Mouse (Mus musculus): ENCODE measurements around the gene Phactr2. TPM values are rescaled to one million over a fixed set of nuclear protein-coding genes. Genes with fewer than 3 reads are reported as not detected.

The Phactr2 gene
- total and polyA plus RNA-seq, 3 experiments = 0.08 to 0.49 (median 0.31) TPM

- in situ Hi-C loops (cut with MboI; ENCODE audit: low pct_ligation_motif_present, low pct_unique_long_range_greater_than_20kb, low sequenced_read_pairs) = no loop called here
- DNase-seq (ENCODE audit: extremely low read depth) = no peak
- no peaks in the 10 kb centered on the region for H3K9me3 ChIP-seq (replicated peaks; ENCODE audit: low read length)
- H3K4me3 ChIP-seq (replicated peaks in 1 of 3; ENCODE audit: low read depth in 2 of 3, low read length in 2 of 3, poor library complexity in 1 of 3) = no peak overlapping the region
- dilution Hi-C loops (cut with MboI; ENCODE audit: extremely low pct_ligation_motif_present, extremely low pct_unique_long_range_greater_than_20kb, low sequenced_read_pairs) = no loop called here
- TF ChIP-seq ETS1 (conservative IDR thresholded peaks at IDR 0.05; ENCODE audit: low read depth, low read length) (no peak), NRF1 (IDR thresholded peaks at IDR 0.05; ENCODE audit: low read depth, low read length) (no peak), MEF2A (IDR thresholded peaks at IDR 0.05; ENCODE audit: borderline replicate concordance, low read depth, low read length) (no peak), USF1 (IDR thresholded peaks at IDR 0.05; ENCODE audit: low read depth, low read length) (no peak), TCF12 (IDR thresholded peaks at IDR 0.05; ENCODE audit: low read depth, low read length) (no peak), MXI1 (IDR thresholded peaks at IDR 0.05; ENCODE audit: low read depth, low read length) (no peak), TBP (conservative IDR thresholded peaks at IDR 0.05; ENCODE audit: low read depth, low read length) (no peak), ZC3H11A (IDR thresholded peaks at IDR 0.05; ENCODE audit: low read depth, low read length) (no peak), ZNF384 (IDR thresholded peaks at IDR 0.05; ENCODE audit: low read depth, low read length) (no peak), BHLHE40 (IDR thresholded peaks at IDR 0.05; ENCODE audit: low read depth, low read length) (no peak), JUND (conservative IDR thresholded peaks at IDR 0.05; ENCODE audit: low read depth, low read length) (no peak), POLR2A (IDR thresholded peaks at IDR 0.05; ENCODE audit: low read depth, low read length) (no peak), RCOR1 (conservative IDR thresholded peaks at IDR 0.05; ENCODE audit: low read depth, low read length) (no peak), GABPA (IDR thresholded peaks at IDR 0.05; ENCODE audit: insufficient replicate concordance, low read depth, low read length) (no peak), MYC (IDR thresholded peaks at IDR 0.05; ENCODE audit: low read depth, low read length) (no peak), IRF4 (IDR thresholded peaks at IDR 0.05; ENCODE audit: low read depth, low read length) (no peak), RAD21 (IDR thresholded peaks at IDR 0.05; ENCODE audit: low read depth, low read length) (no peak), MAZ (IDR thresholded peaks at IDR 0.05; ENCODE audit: low read depth, low read length) (no peak), POLR2AphosphoS2 (IDR thresholded peaks at IDR 0.05; ENCODE audit: low read depth, low read length) (no peak), PAX5 (IDR thresholded peaks at IDR 0.05; ENCODE audit: low read length) (no peak)
- H3K4me1 ChIP-seq (ENCODE audit: control insufficient read depth in 1 of 2, insufficient read depth in 2 of 2) = no peaks in the 10 kb centered on the region
- H3K79me2 ChIP-seq (replicated peaks; ENCODE audit: control insufficient read depth, extremely low read depth, insufficient read depth, poor library complexity, severe bottlenecking) = no peaks in the 10 kb centered on the region
- H3K27me3 ChIP-seq (replicated peaks) = no peaks in the 10 kb centered on the region
- no peak overlapping the region for H3K4me2 ChIP-seq (ENCODE audit: insufficient read depth, low read depth, poor library complexity, severe bottlenecking)
- no peak overlapping the region for H3K9ac ChIP-seq (ENCODE audit: insufficient read depth, low read depth)
- H3K27ac ChIP-seq (ENCODE audit: insufficient read depth, low read depth) = no peak overlapping the region
- no peaks in the 10 kb centered on the region for H3K36me3 ChIP-seq (replicated peaks in 1 of 2; ENCODE audit: control insufficient read depth in 1 of 2, insufficient read depth in 1 of 2, low read length in 1 of 2)
Measured at GRCm38 (mm10) chr10:13283441-13283840, 190.8 kb downstream of the Phactr2 start.

- no peak for TF ChIP-seq TBP (conservative IDR thresholded peaks at IDR 0.05; ENCODE audit: low read depth, low read length)
- no peak for TF ChIP-seq ZNF384 (IDR thresholded peaks at IDR 0.05; ENCODE audit: low read depth, low read length)
- TF ChIP-seq USF2 (conservative IDR thresholded peaks at IDR 0.05; ENCODE audit: low read depth, low read length) = no peak
- TF ChIP-seq ZC3H11A (IDR thresholded peaks at IDR 0.05; ENCODE audit: low read depth, low read length) = no peak
- no peak for TF ChIP-seq NELFE (IDR thresholded peaks at IDR 0.05; ENCODE audit: low read depth, low read length)
- TF ChIP-seq MAFK (IDR thresholded peaks at IDR 0.05; ENCODE audit: insufficient replicate concordance, low read length) = no peak
- TF ChIP-seq TCF12 (IDR thresholded peaks at IDR 0.05; ENCODE audit: low read depth, low read length) = no peak
- TF ChIP-seq PAX5 (IDR thresholded peaks at IDR 0.05; ENCODE audit: low read length) = no peak
- no peak for TF ChIP-seq EP300 (IDR thresholded peaks at IDR 0.05; ENCODE audit: low read length)
- TF ChIP-seq CHD1 (IDR thresholded peaks at IDR 0.05; ENCODE audit: low read depth, low read length) = no peak
- no peak for TF ChIP-seq RAD21 (IDR thresholded peaks at IDR 0.05; ENCODE audit: low read depth, low read length)
- no peak for TF ChIP-seq MXI1 (IDR thresholded peaks at IDR 0.05; ENCODE audit: low read depth, low read length)
- TF ChIP-seq SMC3 (IDR thresholded peaks at IDR 0.05; ENCODE audit: low read depth, low read length) = no peak
- TF ChIP-seq ZMIZ1 (IDR thresholded peaks at IDR 0.05; ENCODE audit: low read depth, low read length) = no peak
- no peak for TF ChIP-seq IRF4 (IDR thresholded peaks at IDR 0.05; ENCODE audit: low read depth, low read length)
- in situ Hi-C loops (cut with MboI; ENCODE audit: low pct_ligation_motif_present, low pct_unique_long_range_greater_than_20kb, low sequenced_read_pairs) = no loop called here
Measured at GRCm38 (mm10) chr10:13280298-13280853, 193.8 kb downstream of the Phactr2 start.

More at GRCm38 (mm10) chr10:13280298-13280853, 193.8 kb downstream of the Phactr2 start:
- H3K4me3 ChIP-seq (replicated peaks in 1 of 3; ENCODE audit: low read depth in 2 of 3, low read length in 2 of 3, poor library complexity in 1 of 3) = no peak overlapping the region
- dilution Hi-C loops (cut with MboI; ENCODE audit: extremely low pct_ligation_motif_present, extremely low pct_unique_long_range_greater_than_20kb, low sequenced_read_pairs) = no loop called here
- no peaks in the 10 kb centered on the region for H3K27me3 ChIP-seq (replicated peaks)
- no peak overlapping the region for H3K4me2 ChIP-seq (ENCODE audit: insufficient read depth, low read depth, poor library complexity, severe bottlenecking)
- no peak overlapping the region for H3K9ac ChIP-seq (ENCODE audit: insufficient read depth, low read depth)
- no peak for DNase-seq (ENCODE audit: extremely low read depth)
- H3K9me3 ChIP-seq (replicated peaks; ENCODE audit: low read length) = no peaks in the 10 kb centered on the region
- no peaks in the 10 kb centered on the region for H3K4me1 ChIP-seq (ENCODE audit: control insufficient read depth in 1 of 2, insufficient read depth in 2 of 2)
- H3K27ac ChIP-seq (ENCODE audit: insufficient read depth, low read depth) = no peak overlapping the region
- no peaks in the 10 kb centered on the region for H3K36me3 ChIP-seq (replicated peaks in 1 of 2; ENCODE audit: control insufficient read depth in 1 of 2, insufficient read depth in 1 of 2, low read length in 1 of 2)
- H3K79me2 ChIP-seq (replicated peaks; ENCODE audit: control insufficient read depth, extremely low read depth, insufficient read depth, poor library complexity, severe bottlenecking) = no peaks in the 10 kb centered on the region
